Mouse (Mus musculus): ENCODE measurements around the gene Rimklb. TPM values are rescaled to one million over a fixed set of nuclear protein-coding genes. Genes with fewer than 3 reads are reported as not detected.

The Rimklb gene
- polyA plus RNA-seq, 1 experiment from 2014 or later: 23.2 TPM

GRCm38 (mm10) chr6:122466092-122466713 is 32.4 kb downstream of the Rimklb start:
- Histone ChIP-seq H3K4me3 (ENCODE audit: low read length) (no peak overlapping the region), H3K4me2 (replicated peaks; ENCODE audit: low read depth, low read length) (no peak overlapping the region), H3K27me3 (ENCODE audit: control insufficient read depth, insufficient read depth, low read length) (no peaks in the 10 kb centered on the region), H3K9ac (ENCODE audit: low read depth, low read length) (no peak overlapping the region), H3K36me3 (ENCODE audit: control insufficient read depth, insufficient read depth, low read length) (peaks cover 38% of the 10 kb centered on the region; the same call in 1 of the 2 replicates), H3K9me3 (ENCODE audit: control insufficient read depth, low read length) (no peaks in the 10 kb centered on the region), H3K4me1 (ENCODE audit: control insufficient read depth, insufficient read depth, low read length) (no peaks in the 10 kb centered on the region), H3K27ac (ENCODE audit: low read depth, low read length) (no peak overlapping the region)
- WGBS: 89% methylated on average over 3 of the region's 3 CpGs
- ATAC-seq (ENCODE audit: low FRiP score, low TSS enrichment): no peak

GRCm38 (mm10) chr6:122458946-122459693 is 39.4 kb downstream of the Rimklb start:
- H3K9me3 ChIP-seq (ENCODE audit: control insufficient read depth, low read length): no peaks in the 10 kb centered on the region
- H3K36me3 ChIP-seq (ENCODE audit: control insufficient read depth, insufficient read depth, low read length): peaks cover 43% of the 10 kb centered on the region; the same call in 1 of the 2 replicates
- no peaks in the 10 kb centered on the region for H3K4me1 ChIP-seq (ENCODE audit: control insufficient read depth, insufficient read depth, low read length)
- H3K4me3 ChIP-seq (ENCODE audit: low read length): no peak overlapping the region
- no peak overlapping the region for H3K4me2 ChIP-seq (replicated peaks; ENCODE audit: low read depth, low read length)
- H3K27ac ChIP-seq (ENCODE audit: low read depth, low read length): no peak overlapping the region
- ATAC-seq (ENCODE audit: low FRiP score, low TSS enrichment): no peak
- H3K27me3 ChIP-seq (ENCODE audit: control insufficient read depth, insufficient read depth, low read length): no peaks in the 10 kb centered on the region
- 89% methylated on average over 8 of the region's 8 CpGs for WGBS
- no peak overlapping the region for H3K9ac ChIP-seq (ENCODE audit: low read depth, low read length)

- Histone ChIP-seq H3K4me2 (replicated peaks; ENCODE audit: low read depth, low read length) (no peak overlapping the region), H3K4me3 (ENCODE audit: low read length) (no peak overlapping the region), H3K27ac (ENCODE audit: low read depth, low read length) (no peak overlapping the region), H3K9me3 (ENCODE audit: control insufficient read depth, low read length) (no peaks in the 10 kb centered on the region), H3K27me3 (ENCODE audit: control insufficient read depth, insufficient read depth, low read length) (no peaks in the 10 kb centered on the region), H3K9ac (ENCODE audit: low read depth, low read length) (no peak overlapping the region), H3K36me3 (ENCODE audit: control insufficient read depth, insufficient read depth, low read length) (peaks cover 9% of the 10 kb centered on the region), H3K4me1 (ENCODE audit: control insufficient read depth, insufficient read depth, low read length) (no peaks in the 10 kb centered on the region)
- WGBS: 96% methylated on average over 7 of the region's 7 CpGs
- ATAC-seq (ENCODE audit: low FRiP score, low TSS enrichment): no peak
These were observed 50.7 kb downstream of the Rimklb start for GRCm38 (mm10) chr6:122447848-122448247.

- WGBS: 93% methylated on average over 6 of the region's 6 CpGs
- Histone ChIP-seq H3K4me3 (ENCODE audit: low read length) (no peak overlapping the region), H3K4me2 (replicated peaks; ENCODE audit: low read depth, low read length) (no peak overlapping the region), H3K4me1 (ENCODE audit: control insufficient read depth, insufficient read depth, low read length) (no peaks in the 10 kb centered on the region), H3K36me3 (ENCODE audit: control insufficient read depth, insufficient read depth, low read length) (peaks cover 6% of the 10 kb centered on the region; the same call in 1 of the 2 replicates), H3K27me3 (ENCODE audit: control insufficient read depth, insufficient read depth, low read length) (no peaks in the 10 kb centered on the region), H3K9ac (ENCODE audit: low read depth, low read length) (no peak overlapping the region), H3K27ac (ENCODE audit: low read depth, low read length) (no peak overlapping the region), H3K9me3 (ENCODE audit: control insufficient read depth, low read length) (no peaks in the 10 kb centered on the region)
- ATAC-seq (ENCODE audit: low FRiP score, low TSS enrichment): no peak
These were observed 53.3 kb downstream of the Rimklb start for GRCm38 (mm10) chr6:122445215-122445614.

GRCm38 (mm10) chr6:122440632-122441226 is 57.8 kb downstream of the Rimklb start:
- Histone ChIP-seq H3K27me3 (ENCODE audit: control insufficient read depth, insufficient read depth, low read length) (no peaks in the 10 kb centered on the region), H3K4me2 (replicated peaks; ENCODE audit: low read depth, low read length) (no peak overlapping the region), H3K27ac (ENCODE audit: low read depth, low read length) (no peak overlapping the region), H3K9me3 (ENCODE audit: control insufficient read depth, low read length) (no peaks in the 10 kb centered on the region), H3K36me3 (ENCODE audit: control insufficient read depth, insufficient read depth, low read length) (no peaks in the 10 kb centered on the region), H3K4me3 (ENCODE audit: low read length) (no peak overlapping the region), H3K9ac (ENCODE audit: low read depth, low read length) (no peak overlapping the region), H3K4me1 (ENCODE audit: control insufficient read depth, insufficient read depth, low read length) (no peaks in the 10 kb centered on the region)
- no peak for ATAC-seq (ENCODE audit: low FRiP score, low TSS enrichment)
- WGBS: 80% methylated on average over 4 of the region's 4 CpGs

DNA sequence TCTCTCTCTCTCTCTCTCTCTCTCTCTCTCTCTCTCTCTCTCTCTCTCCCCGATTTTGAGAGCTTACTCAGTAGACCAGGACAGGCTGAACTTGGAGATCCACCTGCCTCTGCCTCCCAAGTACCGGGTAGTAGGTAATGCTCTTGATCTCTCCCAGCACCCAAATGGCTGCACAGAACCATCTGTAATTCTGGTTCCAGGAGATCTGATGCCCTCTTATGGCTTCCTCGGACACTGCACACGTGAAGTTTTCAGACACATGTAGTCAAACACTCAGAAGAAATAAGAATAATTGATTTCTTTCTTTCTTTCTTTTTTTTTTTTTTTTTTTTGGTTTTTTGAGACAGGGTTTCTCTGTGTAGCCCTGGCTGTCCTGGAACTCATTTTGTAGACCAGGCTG is 59.3 kb downstream of the Rimklb start:
- Histone ChIP-seq H3K4me2 (replicated peaks; ENCODE audit: low read depth, low read length) (no peak overlapping the region), H3K27ac (ENCODE audit: low read depth, low read length) (no peak overlapping the region), H3K9me3 (ENCODE audit: control insufficient read depth, low read length) (no peaks in the 10 kb centered on the region), H3K27me3 (ENCODE audit: control insufficient read depth, insufficient read depth, low read length) (no peaks in the 10 kb centered on the region), H3K4me3 (ENCODE audit: low read length) (no peak overlapping the region), H3K4me1 (ENCODE audit: control insufficient read depth, insufficient read depth, low read length) (no peaks in the 10 kb centered on the region), H3K36me3 (ENCODE audit: control insufficient read depth, insufficient read depth, low read length) (no peaks in the 10 kb centered on the region), H3K9ac (ENCODE audit: low read depth, low read length) (no peak overlapping the region)
- 79% methylated on average over 3 of the region's 4 CpGs for WGBS
- ATAC-seq (ENCODE audit: low FRiP score, low TSS enrichment): no peak

- 100% methylated on average over 2 of the region's 2 CpGs for WGBS
- Histone ChIP-seq H3K36me3 (ENCODE audit: control insufficient read depth, insufficient read depth, low read length) (no peaks in the 10 kb centered on the region), H3K9ac (ENCODE audit: low read depth, low read length) (no peak overlapping the region), H3K27ac (ENCODE audit: low read depth, low read length) (no peak overlapping the region), H3K4me2 (replicated peaks; ENCODE audit: low read depth, low read length) (no peak overlapping the region), H3K4me3 (ENCODE audit: low read length) (no peak overlapping the region), H3K9me3 (ENCODE audit: control insufficient read depth, low read length) (no peaks in the 10 kb centered on the region), H3K27me3 (ENCODE audit: control insufficient read depth, insufficient read depth, low read length) (no peaks in the 10 kb centered on the region), H3K4me1 (ENCODE audit: control insufficient read depth, insufficient read depth, low read length) (no peaks in the 10 kb centered on the region)
- no peak for ATAC-seq (ENCODE audit: low FRiP score, low TSS enrichment)
These were observed 63.3 kb downstream of the Rimklb start for GRCm38 (mm10) chr6:122435270-122435669.

GRCm38 (mm10) chr6:122427456-122427855 is 71.1 kb downstream of the Rimklb start:
- WGBS: 46% methylated on average over 7 of the region's 7 CpGs
- no peaks in the 10 kb centered on the region for H3K36me3 ChIP-seq (ENCODE audit: control insufficient read depth, insufficient read depth, low read length)
- ATAC-seq (ENCODE audit: low FRiP score, low TSS enrichment): no peak

GRCm38 (mm10) chr6:122417015-122417414 is 81.5 kb downstream of the Rimklb start:
- 83% methylated on average over 7 of the region's 7 CpGs for WGBS
- H3K36me3 ChIP-seq (ENCODE audit: control insufficient read depth, insufficient read depth, low read length): no peaks in the 10 kb centered on the region
- no peak for ATAC-seq (ENCODE audit: low FRiP score, low TSS enrichment)
- H3K4me2 ChIP-seq (replicated peaks; ENCODE audit: low read depth, low read length): no peak overlapping the region
- H3K4me3 ChIP-seq (ENCODE audit: low read length): no peak overlapping the region
- H3K27ac ChIP-seq (ENCODE audit: low read depth, low read length): no peak overlapping the region
- no peaks in the 10 kb centered on the region for H3K27me3 ChIP-seq (ENCODE audit: control insufficient read depth, insufficient read depth, low read length)
- H3K9me3 ChIP-seq (ENCODE audit: control insufficient read depth, low read length): no peaks in the 10 kb centered on the region
- H3K4me1 ChIP-seq (ENCODE audit: control insufficient read depth, insufficient read depth, low read length): no peaks in the 10 kb centered on the region
- no peak overlapping the region for H3K9ac ChIP-seq (ENCODE audit: low read depth, low read length)

More at GRCm38 (mm10) chr6:122427456-122427855, 71.1 kb downstream of the Rimklb start:
- Histone ChIP-seq H3K4me3 (ENCODE audit: low read length) (no peak overlapping the region), H3K9me3 (ENCODE audit: control insufficient read depth, low read length) (peaks cover 7% of the 10 kb centered on the region; the same call in 1 of the 2 replicates), H3K4me1 (ENCODE audit: control insufficient read depth, insufficient read depth, low read length) (no peaks in the 10 kb centered on the region), H3K9ac (ENCODE audit: low read depth, low read length) (no peak overlapping the region), H3K27me3 (ENCODE audit: control insufficient read depth, insufficient read depth, low read length) (no peaks in the 10 kb centered on the region), H3K4me2 (replicated peaks; ENCODE audit: low read depth, low read length) (no peak overlapping the region), H3K27ac (ENCODE audit: low read depth, low read length) (no peak overlapping the region)

Measured in kidney, embryonic 14.5 days (tissue).